Mouse (Mus musculus): ENCODE data around the gene Specc1l.
"Not testable (repeated sequence)": the region's sequence is repeated elsewhere in the genome, so short reads cannot be mapped to it uniquely, and the experiment has no call there.

Gene Specc1l

DNA sequence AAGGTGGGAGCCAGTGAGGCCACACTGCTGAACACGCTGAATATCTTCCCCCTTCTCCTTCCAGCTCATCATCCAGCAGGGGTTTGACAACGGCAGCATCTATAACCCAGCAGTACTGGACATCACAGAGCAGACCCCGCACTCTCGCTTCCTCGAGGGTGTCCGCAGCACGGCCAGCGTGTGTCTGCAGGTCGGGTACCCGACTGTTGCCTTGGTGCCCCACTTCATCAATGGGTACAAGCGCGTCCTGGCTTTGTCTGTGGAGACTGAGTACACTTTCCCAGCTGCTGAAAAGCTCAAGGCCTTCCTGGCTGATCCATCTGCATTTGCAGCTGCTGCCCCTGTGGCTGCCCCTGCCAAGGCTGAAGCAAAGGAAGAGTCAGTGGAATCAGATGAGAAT is 140.7 kb downstream of the Specc1l start:
- DNase-seq (ENCODE audit: low spot score in 2 of 2), result no peak

DNA sequence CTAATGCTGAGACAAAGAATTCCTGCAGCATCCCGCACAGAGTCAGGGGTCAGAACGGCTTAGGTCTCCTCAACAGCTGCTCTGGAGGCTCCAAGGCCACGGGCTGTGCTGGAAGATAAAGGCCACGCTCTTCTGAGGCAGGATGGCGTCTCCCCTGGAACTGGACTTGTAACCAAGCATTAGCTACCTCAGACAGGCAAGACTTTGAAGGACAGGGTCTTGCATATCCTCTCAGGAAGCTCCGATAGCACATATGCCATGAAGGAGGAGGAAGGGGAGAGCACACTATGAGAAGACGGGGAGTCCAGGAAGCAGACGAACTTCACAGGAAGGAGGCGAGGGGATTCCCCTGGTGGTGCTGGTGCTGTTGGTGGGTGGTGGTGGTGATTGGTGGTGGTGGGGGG is 142.0 kb downstream of the Specc1l start:
- DNase-seq (ENCODE audit: low spot score in 2 of 2), result not testable (repeated sequence)

DNA sequence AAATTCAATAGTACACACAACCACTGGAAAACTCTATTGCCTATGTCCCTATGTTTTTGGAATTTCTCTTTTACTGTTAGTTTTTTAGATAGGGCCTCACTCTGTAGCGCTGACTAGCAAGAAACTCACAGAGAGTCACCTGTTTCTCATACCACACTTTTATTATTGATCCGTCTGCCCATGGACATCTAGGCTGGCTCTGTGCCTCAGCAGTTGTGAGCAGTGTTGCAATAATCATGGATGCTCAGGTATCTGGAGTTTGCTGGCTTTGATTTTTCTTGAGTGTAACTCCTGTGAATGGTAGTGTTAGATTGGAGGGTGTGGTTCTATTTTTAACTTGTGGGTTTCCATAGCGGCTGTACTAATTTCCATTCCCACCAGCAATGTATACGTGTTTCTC is 143.5 kb downstream of the Specc1l start:
- DNase-seq (ENCODE audit: low spot score in 2 of 2), result no peak
